Mouse (Mus musculus) hindbrain, embryonic 10.5 days (tissue): Measurements from ENCODE around the gene Cers1. TPM values are rescaled to one million over a fixed set of nuclear protein-coding genes. Genes with fewer than 3 reads are reported as not detected.
A peak's percentile ranks its signal among the peaks of the same experiment; 100 is the strongest.

Experiments
- DNase-seq: peaks from one replicate; pipeline ENCODE4 v3.0.0-alpha.2; 2017; ENCODE audit warnings: low spot score
- H3K27ac ChIP-seq: fragments of 300-500 bp; sonication (generic); 2 replicates; pipeline ENCODE4 v1.5.1; 2016; ENCODE audit warnings: mild to moderate bottlenecking, moderate library complexity
- H3K27me3 ChIP-seq: fragments of 300-500 bp; sonication (generic); 2 replicates; pipeline ENCODE4 v1.6.1; 2016; ENCODE audit warnings: mild to moderate bottlenecking; ENCODE audit not compliant: poor library complexity, insufficient read depth, severe bottlenecking
- H3K36me3 ChIP-seq: fragments of 300-500 bp; sonication (generic); 2 replicates; pipeline ENCODE4 v1.6.1; 2016; ENCODE audit warnings: mild to moderate bottlenecking, moderate library complexity
- H3K4me1 ChIP-seq: fragments of 300-500 bp; sonication (generic); replicated peaks from 2 replicates; pipeline ENCODE4 v1.6.1; 2016; ENCODE audit warnings: mild to moderate bottlenecking
- H3K4me3 ChIP-seq: fragments of 300-500 bp; sonication (generic); 2 replicates; pipeline ENCODE4 v1.5.1; 2016; ENCODE audit warnings: mild to moderate bottlenecking, moderate library complexity
- H3K9me3 ChIP-seq: fragments of 300-500 bp; sonication (generic); 2 replicates; pipeline ENCODE4 v1.6.1; 2016; ENCODE audit warnings: mild to moderate bottlenecking, moderate library complexity
- WGBS: fragments of 180-500 bp; shearing (Covaris S2); methylation state at CpG from one replicate; pipeline ENCODE4 v1.1.7; 2016; 5-methylcytosine and 5-hydroxymethylcytosine counted together
- polyA plus RNA-seq: library from polyadenylated mRNA; unstranded; fragments of >200 nt; fragmentation: Nextera tagmentation; extraction: Ambion mirVana; gene quantifications from 2 replicates; pipeline ENCODE4 v1.2.1, GENCODE M21; 2016

Cers1 gene
- polyA plus RNA-seq: 3.0 and 7.3 TPM in 2 replicates

DNA sequence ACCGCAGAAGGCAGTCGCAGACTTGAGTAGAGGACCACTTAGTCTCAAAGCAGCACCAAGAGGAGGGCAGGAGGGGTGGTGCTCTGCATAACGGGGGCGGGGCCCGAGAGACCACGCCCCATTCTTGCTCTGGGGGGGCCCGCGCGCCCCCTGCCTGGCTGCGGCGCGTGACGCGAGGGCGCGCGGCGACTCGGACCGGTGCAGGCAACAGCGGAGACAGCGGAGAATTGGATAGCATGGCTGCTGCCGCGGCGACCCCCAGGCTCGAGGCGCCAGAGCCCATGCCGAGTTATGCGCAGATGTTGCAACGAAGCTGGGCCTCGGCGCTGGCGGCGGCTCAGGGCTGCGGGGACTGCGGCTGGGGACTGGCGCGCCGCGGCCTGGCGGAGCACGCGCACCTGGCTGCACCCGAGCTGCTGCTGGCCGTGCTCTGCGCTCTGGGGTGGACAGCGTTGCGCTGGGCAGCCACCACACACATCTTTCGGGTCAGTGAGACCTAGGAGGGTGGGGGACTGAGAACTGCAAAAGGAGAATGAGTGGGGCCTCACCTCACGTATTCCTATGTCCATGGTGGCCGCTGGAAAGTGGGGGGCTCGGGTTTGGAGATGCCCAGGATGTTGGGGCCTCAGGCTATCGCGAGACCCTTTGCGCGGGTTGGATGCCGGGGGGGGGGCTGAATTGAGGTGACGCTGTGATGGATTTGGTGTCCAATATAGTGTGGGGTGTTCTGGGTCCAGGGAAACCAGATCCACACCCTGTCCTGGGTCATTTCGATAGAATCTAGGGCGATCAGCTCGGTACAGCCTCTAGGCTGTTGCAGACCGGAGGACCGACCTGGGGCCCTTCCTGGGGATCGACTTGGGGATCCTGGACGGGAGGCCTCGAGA is at the start of gene Cers1:
TSS of gene Cers1 (plus strand) at position 152 of the 887 bp plus-strand sequence.
- Histone ChIP-seq H3K4me1 (peaks cover 42% of the 10 kb centered on the region), H3K36me3 (peaks cover 30% of the 10 kb centered on the region), H3K27ac (peak within 1 kb of the TSS; percentile 83), H3K27me3 (peaks cover 42% of the 10 kb centered on the region), H3K9me3 (no peaks in the 10 kb centered on the region), H3K4me3 (peak within 1 kb of the TSS; percentile 66)
- peak; percentile 73 for DNase-seq
- 3% methylated on average over 66 of the region's 66 CpGs for WGBS

DNA sequence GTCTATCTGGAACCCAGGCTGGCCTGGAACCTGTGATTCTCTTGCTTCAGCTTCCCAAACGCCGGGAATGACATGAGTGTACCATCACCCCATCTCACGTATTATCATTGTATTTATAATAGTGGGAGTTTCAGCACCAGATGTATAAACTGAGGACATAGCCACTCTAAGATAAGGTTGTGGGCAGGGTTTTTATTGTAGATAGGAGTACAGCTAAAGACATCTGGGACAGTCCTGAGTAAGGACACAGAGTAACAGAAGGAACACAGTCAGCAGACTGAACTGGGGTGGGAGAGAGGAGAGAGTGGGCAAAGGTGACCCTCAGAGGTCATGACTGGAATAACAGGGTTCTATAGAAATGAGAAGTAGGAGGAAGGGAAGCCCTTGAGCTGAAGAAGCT is 47.9 kb upstream of the Cers1 start:
- DNase-seq: no peak
- H3K9me3 ChIP-seq: no peaks in the 10 kb centered on the region
- no peak overlapping the region for H3K4me3 ChIP-seq
- H3K27ac ChIP-seq: no peak overlapping the region
- H3K36me3 ChIP-seq: peaks cover 46% of the 10 kb centered on the region
- H3K4me1 ChIP-seq: peaks cover 22% of the 10 kb centered on the region; the same call in 1 of the 2 replicates
- WGBS: 92% methylated on average over 3 of the region's 3 CpGs
- no peaks in the 10 kb centered on the region for H3K27me3 ChIP-seq

DNA sequence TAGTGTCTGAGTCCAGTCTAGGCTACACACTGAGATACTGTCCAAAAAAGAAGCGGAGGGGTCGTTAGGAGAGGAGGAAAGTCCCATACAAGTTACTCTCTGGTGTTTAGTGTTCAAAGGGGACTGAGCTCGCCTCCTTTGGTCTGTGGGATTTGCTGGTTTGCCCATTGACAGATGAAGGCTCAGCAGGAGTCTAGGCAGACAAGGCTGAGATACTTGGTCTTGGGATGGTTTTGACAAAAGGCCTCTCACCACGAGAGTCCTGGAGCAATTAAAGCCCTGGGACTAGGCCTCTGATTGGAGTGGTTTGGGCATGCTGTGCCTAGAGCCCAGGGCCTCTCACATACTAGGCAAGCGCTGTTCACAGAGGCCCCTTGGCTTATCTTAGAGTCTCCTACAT is 47.3 kb upstream of the Cers1 start:
- H3K36me3 ChIP-seq: peaks cover 40% of the 10 kb centered on the region
- no peaks in the 10 kb centered on the region for H3K27me3 ChIP-seq
- DNase-seq: no peak
- H3K4me3 ChIP-seq: no peak overlapping the region
- H3K9me3 ChIP-seq: no peaks in the 10 kb centered on the region
- WGBS: 59% methylated on average over 5 of the region's 5 CpGs
- peaks cover 26% of the 10 kb centered on the region; the same call in 1 of the 2 replicates for H3K4me1 ChIP-seq
- H3K27ac ChIP-seq: no peak overlapping the region

DNA sequence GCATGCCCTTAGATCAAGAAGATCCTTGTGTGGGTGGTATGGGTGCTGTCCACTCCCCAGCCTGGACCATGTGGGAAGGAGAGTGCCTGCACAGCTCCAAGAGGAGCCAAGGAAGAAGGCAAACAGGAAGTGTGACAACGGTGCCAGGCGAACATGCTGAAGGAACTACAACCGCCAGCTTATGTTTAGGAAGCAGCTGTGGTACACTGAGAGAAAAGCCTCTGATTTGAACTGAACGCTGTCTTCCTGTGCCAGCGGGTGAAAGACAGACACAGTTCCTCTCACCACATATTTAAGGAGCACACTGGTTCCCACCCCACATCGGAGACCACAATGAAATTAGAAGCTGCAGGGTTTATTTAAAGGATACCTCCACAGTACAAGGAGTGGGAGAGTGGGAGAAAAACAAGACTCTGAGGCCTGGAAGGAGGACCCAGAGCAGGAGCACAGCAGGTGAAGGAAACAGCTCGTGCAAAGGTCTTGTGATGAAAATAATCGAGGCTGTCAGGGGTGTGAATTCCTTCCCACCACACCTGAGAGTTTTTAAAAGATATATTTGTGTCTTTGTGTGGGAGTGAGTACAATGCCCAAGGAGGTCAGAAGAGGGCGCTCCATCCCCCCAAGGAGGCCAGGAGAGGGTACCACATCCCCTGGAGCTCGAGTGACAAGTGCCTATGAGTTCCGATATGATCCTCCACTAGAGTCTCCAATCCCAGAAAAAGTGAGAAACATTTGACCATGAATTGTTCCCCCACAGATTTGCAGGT is 46.6 kb upstream of the Cers1 start:
- no peaks in the 10 kb centered on the region for H3K9me3 ChIP-seq
- H3K27ac ChIP-seq: no peak overlapping the region
- no peak overlapping the region for H3K4me3 ChIP-seq
- peaks cover 26% of the 10 kb centered on the region; the same call in 1 of the 2 replicates for H3K4me1 ChIP-seq
- H3K27me3 ChIP-seq: no peaks in the 10 kb centered on the region
- no peak for DNase-seq
- peaks cover 33% of the 10 kb centered on the region for H3K36me3 ChIP-seq
- 63% methylated on average over 11 of the region's 11 CpGs for WGBS

DNA sequence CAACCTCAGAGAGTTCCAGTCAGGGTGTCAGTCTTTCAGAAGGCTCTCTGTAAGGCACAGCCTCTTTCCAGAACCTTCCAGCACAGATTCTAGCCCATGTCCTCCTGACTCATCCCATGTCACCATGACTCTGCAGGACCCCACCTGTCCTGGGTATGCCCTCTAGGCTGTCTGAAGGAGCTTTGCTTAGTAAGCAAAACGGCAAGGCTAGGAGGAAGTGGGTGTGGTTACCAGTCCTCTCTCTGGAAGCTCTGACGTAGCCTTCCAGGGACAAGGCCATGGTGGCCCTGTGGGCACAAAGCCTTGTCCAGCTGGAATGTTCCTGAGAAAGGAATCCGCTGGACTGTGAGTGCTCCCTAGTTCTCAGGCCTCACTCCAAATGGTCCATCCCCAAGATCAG is 42.6 kb upstream of the Cers1 start:
- Histone ChIP-seq H3K9me3 (no peaks in the 10 kb centered on the region), H3K4me3 (no peak overlapping the region), H3K4me1 (peaks cover 18% of the 10 kb centered on the region; the same call in 1 of the 2 replicates), H3K27ac (peak overlapping the region; percentile 63; the same call in 1 of the 2 replicates), H3K27me3 (no peaks in the 10 kb centered on the region), H3K36me3 (no peaks in the 10 kb centered on the region)
- no peak for DNase-seq
- 82% methylated on average over 3 of the region's 3 CpGs for WGBS

DNA sequence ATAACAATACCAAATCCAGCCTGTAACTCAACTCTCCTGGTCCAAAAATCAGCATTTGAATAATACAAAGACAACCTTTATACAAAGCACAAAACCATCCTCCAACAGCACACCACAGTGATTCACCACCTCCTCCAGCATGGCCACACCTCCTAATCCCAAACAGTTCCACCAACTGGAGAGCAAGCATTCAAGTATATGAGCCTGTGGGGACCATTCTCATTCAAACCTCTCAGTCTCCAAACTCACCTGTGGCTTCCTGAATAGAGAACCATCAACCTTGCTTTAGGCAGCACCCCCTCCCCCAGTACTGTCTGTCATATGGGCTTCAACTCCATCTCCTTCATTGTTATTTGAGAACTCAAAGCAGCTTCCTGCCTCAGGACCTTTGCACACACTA is 41.2 kb upstream of the Cers1 start:
- no peak overlapping the region for H3K4me3 ChIP-seq
- no peaks in the 10 kb centered on the region for H3K27me3 ChIP-seq
- DNase-seq: no peak
- H3K4me1 ChIP-seq: peaks cover 10% of the 10 kb centered on the region; the same call in 1 of the 2 replicates
- no peak overlapping the region for H3K27ac ChIP-seq
- no peaks in the 10 kb centered on the region for H3K36me3 ChIP-seq
- no peaks in the 10 kb centered on the region for H3K9me3 ChIP-seq

DNA sequence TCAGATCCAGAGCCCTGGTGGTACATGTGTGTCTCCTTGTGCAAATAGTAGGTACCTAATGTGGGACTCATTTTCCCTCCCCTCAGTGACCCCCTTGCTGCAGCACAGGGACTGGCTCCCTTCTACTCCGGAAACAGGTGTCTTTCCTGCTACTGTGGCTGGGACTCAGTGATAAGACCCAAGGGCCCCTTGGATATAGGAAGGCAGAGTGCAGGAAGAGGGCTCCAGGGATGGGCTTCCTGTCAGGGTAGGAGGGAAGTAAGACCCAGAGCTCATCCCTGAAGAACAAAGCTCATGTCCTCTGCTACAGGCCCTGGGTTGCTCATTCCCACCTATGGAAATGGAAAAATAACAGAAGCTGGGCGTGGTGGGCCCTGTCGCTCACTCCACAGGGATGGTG is 39.1 kb upstream of the Cers1 start:
- Histone ChIP-seq H3K4me1 (peaks cover 21% of the 10 kb centered on the region), H3K4me3 (no peak overlapping the region), H3K27ac (no peak overlapping the region), H3K9me3 (no peaks in the 10 kb centered on the region), H3K36me3 (no peaks in the 10 kb centered on the region), H3K27me3 (peaks cover 3% of the 10 kb centered on the region; the same call in 1 of the 2 replicates)
- 83% methylated on average over 3 of the region's 3 CpGs for WGBS
- no peak for DNase-seq

DNA sequence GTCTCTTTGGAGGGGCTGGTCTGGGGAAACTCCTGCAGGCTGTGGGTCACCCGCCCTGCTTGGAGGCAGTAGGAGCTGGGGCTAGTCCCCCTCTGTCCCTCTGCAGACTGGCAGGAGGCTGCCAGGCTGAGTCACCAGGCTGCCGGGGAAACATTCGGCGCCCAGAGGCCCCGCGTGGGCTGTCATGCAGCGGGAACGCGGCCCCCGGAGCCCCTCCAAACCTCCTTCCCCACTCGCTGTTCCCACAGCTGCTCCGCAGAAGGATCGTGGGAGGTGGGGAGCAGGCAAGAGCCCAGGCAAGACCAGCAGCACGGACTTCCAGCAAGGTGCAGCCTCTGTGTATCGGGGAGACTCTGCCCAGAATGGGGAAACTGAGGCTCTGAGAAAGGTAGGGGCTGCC is 37.4 kb upstream of the Cers1 start:
- DNase-seq: no peak
- H3K36me3 ChIP-seq: no peaks in the 10 kb centered on the region
- peaks cover 3% of the 10 kb centered on the region; the same call in 1 of the 2 replicates for H3K27me3 ChIP-seq
- WGBS: 68% methylated on average over 15 of the region's 15 CpGs
- H3K27ac ChIP-seq: no peak overlapping the region; the same call in 1 of the 2 replicates
- peaks cover 31% of the 10 kb centered on the region for H3K4me1 ChIP-seq
- no peaks in the 10 kb centered on the region for H3K9me3 ChIP-seq
- no peak overlapping the region; the same call in 1 of the 2 replicates for H3K4me3 ChIP-seq

DNA sequence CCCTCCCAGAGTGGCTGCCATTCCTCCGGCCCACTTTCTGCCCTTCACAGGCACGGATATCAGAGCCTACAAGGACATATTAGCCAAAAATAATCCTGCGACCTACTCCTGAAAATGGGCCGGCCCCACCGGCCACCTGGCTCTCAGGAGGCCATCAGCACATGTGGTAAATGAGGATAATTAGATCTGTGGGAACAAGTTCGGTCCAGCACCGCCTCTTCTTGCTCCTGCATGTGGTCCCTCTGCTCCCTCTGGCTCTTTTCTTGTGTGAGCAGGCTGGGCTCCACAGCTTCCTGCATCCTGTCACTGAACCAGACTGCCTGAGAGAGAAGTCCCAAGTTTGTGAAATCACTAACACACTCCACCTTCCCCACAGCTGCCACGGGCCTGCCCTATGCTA is 36.3 kb upstream of the Cers1 start:
- Histone ChIP-seq H3K27ac (no peak overlapping the region), H3K27me3 (peaks cover 3% of the 10 kb centered on the region; the same call in 1 of the 2 replicates), H3K4me3 (no peak overlapping the region), H3K4me1 (peaks cover 39% of the 10 kb centered on the region), H3K9me3 (no peaks in the 10 kb centered on the region), H3K36me3 (peaks cover under 1% of the 10 kb centered on the region; the same call in 1 of the 2 replicates)
- 68% methylated on average over 8 of the region's 8 CpGs for WGBS
- DNase-seq: no peak

DNA sequence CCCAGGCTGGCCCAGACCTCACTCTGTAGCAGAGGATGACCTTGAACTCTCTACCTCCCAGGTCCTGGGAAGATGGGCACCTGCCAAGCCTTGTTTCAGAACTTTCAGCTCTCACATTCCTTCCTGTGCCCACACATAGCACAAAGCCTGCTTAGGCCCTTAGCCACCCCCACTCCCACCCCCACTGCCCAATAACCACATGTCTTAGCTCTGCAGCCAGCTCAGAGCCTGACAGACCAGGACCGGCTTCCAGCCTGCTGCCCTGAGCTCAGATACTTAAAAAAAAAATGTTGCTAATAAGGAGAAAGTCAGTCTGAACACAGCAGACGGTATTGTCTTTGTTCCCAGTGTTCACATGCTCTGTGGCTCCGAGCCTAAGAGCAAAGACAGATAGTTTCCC is 34.6 kb upstream of the Cers1 start:
- Histone ChIP-seq H3K9me3 (peaks cover 2% of the 10 kb centered on the region; the same call in 1 of the 2 replicates), H3K27ac (peak overlapping the region; percentile 98; the same call in 1 of the 2 replicates), H3K4me3 (no peak overlapping the region), H3K27me3 (peaks cover 3% of the 10 kb centered on the region; the same call in 1 of the 2 replicates), H3K4me1 (peaks cover 49% of the 10 kb centered on the region), H3K36me3 (peaks cover 17% of the 10 kb centered on the region)
- WGBS: 59% methylated on average over 3 of the region's 3 CpGs
- DNase-seq: no peak

DNA sequence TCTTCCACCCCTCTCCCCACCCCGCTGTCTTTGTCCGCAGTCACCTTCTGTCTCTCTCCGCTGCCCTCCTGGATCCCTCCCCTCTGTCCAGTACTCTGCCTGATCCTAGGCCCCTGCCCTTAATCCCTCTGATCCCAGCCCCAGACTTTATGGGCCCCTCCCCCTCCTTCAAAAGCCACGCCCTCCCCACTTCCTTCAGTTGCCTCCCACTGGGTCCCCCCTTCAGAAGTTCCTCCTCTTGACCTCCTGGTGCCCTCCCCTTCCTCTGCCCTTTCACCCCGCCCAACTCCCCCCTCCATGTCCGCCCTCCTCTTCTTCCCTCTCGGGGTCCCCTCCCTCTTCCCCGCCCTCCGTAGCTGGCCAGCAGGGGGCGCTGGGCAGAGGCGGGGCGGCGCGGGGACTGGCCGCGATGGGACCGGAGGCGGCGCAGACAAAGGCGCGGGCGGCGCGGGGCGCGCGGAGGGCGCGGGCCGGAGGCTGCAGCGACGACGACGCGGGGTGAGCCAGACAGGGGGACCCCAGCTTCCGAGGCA is 32.9 kb upstream of the Cers1 start, which contains the start of gene Homer3:
TSS of gene Homer3 (plus strand) at position 225 of the 533 bp plus-strand sequence.
- H3K4me1 ChIP-seq: peaks cover 49% of the 10 kb centered on the region
- H3K36me3 ChIP-seq: peaks cover 34% of the 10 kb centered on the region
- DNase-seq: peak; percentile 94
- H3K9me3 ChIP-seq: peaks cover 13% of the 10 kb centered on the region; the same call in 1 of the 2 replicates
- H3K27ac ChIP-seq: peak within 1 kb of the TSS; percentile 98
- H3K4me3 ChIP-seq: peak within 1 kb of the TSS; percentile 88
- peaks cover 3% of the 10 kb centered on the region; the same call in 1 of the 2 replicates for H3K27me3 ChIP-seq
- WGBS: under 1% methylated on average over 36 of the region's 36 CpGs
